21 mouse cellular contexts compared by ENCODE assay signal in the genomic region with DNA sequence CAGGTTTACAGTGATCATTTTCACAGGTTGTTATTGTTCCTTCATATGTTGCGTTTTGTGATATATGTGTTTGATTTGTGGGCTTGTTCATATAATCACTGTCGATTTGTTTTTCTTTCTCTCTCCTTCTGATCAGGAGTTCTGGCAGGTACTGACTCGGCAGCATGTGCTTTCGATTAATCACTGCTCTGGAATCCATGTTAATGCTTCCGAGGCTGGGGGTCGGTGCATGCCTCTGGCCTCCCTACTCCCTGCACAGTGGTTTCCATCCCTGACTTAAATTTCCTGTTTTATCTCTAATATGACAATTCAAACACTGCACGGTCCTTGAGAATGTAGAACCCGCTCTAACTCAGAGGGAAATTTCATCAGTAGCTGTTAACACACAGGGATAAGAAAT. TPM values are rescaled to one million over a fixed set of nuclear protein-coding genes. Genes with fewer than 3 reads are reported as not detected.
DNase-seq lines count a peak whose midpoint lies in the region; ATAC-seq and TF ChIP-seq lines count a peak whose summit lies in the region.
"Had no signal": no experiment of that assay in that cellular context is flagged by ENCODE, and none has a peak within 500 bp of the region (broad histone marks: within the 10 kb centered on the region; RNA-seq: fewer than 3 reads in every experiment).

No protein-coding gene starts in this region.

- no peaks in the 10 kb centered on the region for H3K9me3 ChIP-seq in kidney, embryonic 15.5 days (replicated peaks)
- no peaks in the 10 kb centered on the region; the same call in 1 of the 2 replicates for H3K9me3 ChIP-seq in limb, embryonic 14.5 days (ENCODE audit: control insufficient read depth, low read length)
- H3K9me3 ChIP-seq: heart, embryonic 15.5 days had no signal

- intact Hi-C loops in gastrocnemius, adult 2 months (cut with DNase I): no loop called here

- TF ChIP-seq CTCF in embryonic fibroblast, embryonic 13.5 days (IDR thresholded peaks at IDR 0.05; ENCODE audit: borderline replicate concordance, insufficient read depth, low read length): no peak
- TF ChIP-seq CTCF in gastrocnemius, adult 2 months (IDR thresholded peaks at IDR 0.05): no peak

- 37% methylated on average over 8 of the region's 8 CpGs for WGBS in kidney, embryonic 15.5 days
- WGBS in limb, embryonic 14.5 days: 27% methylated on average over 8 of the region's 8 CpGs

- no peak overlapping the region for H3K9ac ChIP-seq in kidney, embryonic 15.5 days
- no peak overlapping the region for H3K9ac ChIP-seq in limb, embryonic 14.5 days (ENCODE audit: low read depth, low read length, severe bottlenecking)
- H3K9ac ChIP-seq: heart, embryonic 15.5 days; liver, postnatal 0 days had no signal

- H3K27ac ChIP-seq in kidney, embryonic 15.5 days: no peak overlapping the region
- H3K27ac ChIP-seq in embryonic fibroblast, embryonic 13.5 days (ENCODE audit: insufficient read depth, low read length): peak overlapping the region; percentile 79
- no peak overlapping the region for H3K27ac ChIP-seq in limb, embryonic 14.5 days (replicated peaks; ENCODE audit: low read depth, low read length)
- H3K27ac ChIP-seq in gastrocnemius, adult 2 months: no peak overlapping the region
- H3K27ac ChIP-seq: heart, adult 2 months; heart, embryonic 15.5 days; layer of hippocampus, adult 2 months had no signal

- peaks cover 9% of the 10 kb centered on the region for H3K36me3 ChIP-seq in kidney, embryonic 15.5 days
- H3K36me3 ChIP-seq in limb, embryonic 14.5 days (ENCODE audit: control insufficient read depth, insufficient read depth, low read length): peaks cover 7% of the 10 kb centered on the region

- H3K4me2 ChIP-seq in kidney, embryonic 15.5 days: peak overlapping the region; percentile 42
- peak overlapping the region; percentile 30; the same call in 1 of the 2 replicates for H3K4me2 ChIP-seq in limb, embryonic 14.5 days (replicated peaks; ENCODE audit: low read depth, low read length, severe bottlenecking)
- H3K4me2 ChIP-seq: heart, embryonic 15.5 days had no signal

- no peak overlapping the region for H3K4me3 ChIP-seq in kidney, embryonic 15.5 days (replicated peaks)
- H3K4me3 ChIP-seq in embryonic fibroblast, embryonic 13.5 days (ENCODE audit: insufficient read depth, low read length): no peak overlapping the region
- no peak overlapping the region for H3K4me3 ChIP-seq in limb, embryonic 14.5 days (replicated peaks; ENCODE audit: low read length)
- no peak overlapping the region for H3K4me3 ChIP-seq in gastrocnemius, adult 2 months
- H3K4me3 ChIP-seq: heart, adult 2 months; heart, embryonic 15.5 days; layer of hippocampus, adult 2 months had no signal

- no peaks in the 10 kb centered on the region for H3K27me3 ChIP-seq in kidney, embryonic 15.5 days
- no peaks in the 10 kb centered on the region for H3K27me3 ChIP-seq in limb, embryonic 14.5 days (ENCODE audit: control insufficient read depth, insufficient read depth, low read length)
- H3K27me3 ChIP-seq: heart, embryonic 15.5 days had no signal

- ATAC-seq in kidney, embryonic 15.5 days (replicated peaks; ENCODE audit: low FRiP score): no peak
- peak; percentile 63; the same call in 1 of the 2 replicates for ATAC-seq in limb, embryonic 14.5 days (ENCODE audit: low FRiP score, low read depth)
- ATAC-seq: liver, postnatal 0 days had no signal

- no peak for TF ChIP-seq POLR2A in embryonic fibroblast, embryonic 13.5 days (IDR thresholded peaks at IDR 0.05; ENCODE audit: low read depth, low read length)
- TF ChIP-seq POLR2A in limb, embryonic 14.5 days (IDR thresholded peaks at IDR 0.05; ENCODE audit: borderline replicate concordance, extremely low read depth, insufficient read depth, insufficient read length): no peak

- DNase-seq in kidney, postnatal 25 days: no peak
- peak; percentile 58 for DNase-seq in embryo, embryonic 11 days
- DNase-seq in limb, embryonic 14.5 days (ENCODE audit: low spot score): peak; percentile 50
- no peak for DNase-seq in heart, adult 18-20 months
- no peak for DNase-seq in neural tube, embryonic 10.5 days (ENCODE audit: extremely low spot score, low spot score)
- DNase-seq in gastrocnemius, adult 2 months: no peak
- DNase-seq: adrenal gland, postnatal 10 days; B cell, adult 2 months; cerebellum, adult 9-10 months; heart, adult 2 months; kidney, adult 9 months; layer of hippocampus, postnatal 36 days; liver, postnatal 0 days; lung, postnatal 10 days; midbrain, embryonic 14.5 days; spleen, adult 18-20 months; thymus, postnatal 36 days had no signal

- peaks cover 18% of the 10 kb centered on the region for H3K4me1 ChIP-seq in kidney, embryonic 15.5 days
- peaks cover 10% of the 10 kb centered on the region for H3K4me1 ChIP-seq in embryonic fibroblast, embryonic 13.5 days (ENCODE audit: control insufficient read depth, insufficient read depth, low read length)
- peaks cover 17% of the 10 kb centered on the region for H3K4me1 ChIP-seq in limb, embryonic 14.5 days (ENCODE audit: control insufficient read depth, insufficient read depth, low read length)
- H3K4me1 ChIP-seq: heart, embryonic 15.5 days had no signal

RNA-seq across cellular contexts. Expression of gene Micu1, which starts 54.3 kb away (rescaled TPM):
- polyA plus RNA-seq in kidney, embryonic 15.5 days (2015; fragmentation: Nextera tagmentation; extraction: Ambion mirVana): 78.1 and 83.8 TPM in 2 replicates
- 66.3 and 74.1 TPM in 2 replicates for polyA plus RNA-seq in embryonic fibroblast, embryonic 13.5 days (2011; ENCODE audit: insufficient read length, low read depth, missing spikeins)
- polyA plus RNA-seq in limb, embryonic 14.5 days (2012; rRNA removed): 93.7 and 95.3 TPM in 2 replicates
- polyA plus RNA-seq in limb, embryonic 14.5 days (2014; fragmentation: Nextera tagmentation; extraction: Ambion mirVana): 81.9 and 86.7 TPM in 2 replicates
- 10 to 100 TPM; 24.3 to 25.8 TPM for total RNA-seq in heart, adult 18-20 months (2021)
- total RNA-seq in gastrocnemius, adult 2 months (2021): 10 to 100 TPM; 45.3 to 63.2 TPM

Comparison
In these comparisons a context has a peak if more than half of its experiments do, and no peak if none do; other contexts are left out.
1. DNase-seq: peak in embryo, embryonic 11 days (single experiment) and limb, embryonic 14.5 days (single experiment); none in kidney, postnatal 25 days (0 of 2), heart, adult 18-20 months (0 of 2), neural tube, embryonic 10.5 days (single experiment) and gastrocnemius, adult 2 months (single experiment).